Mouse (Mus musculus) forebrain, embryonic 11.5 days (tissue): Measurements from ENCODE around the gene Abhd12. TPM values are rescaled to one million over a fixed set of nuclear protein-coding genes. Genes with fewer than 3 reads are reported as not detected.

Source experiments
- ATAC-seq: fragments of 200-750 bp; cut with Nextera tagmentation; replicated peaks from 2 replicates; pipeline ENCODE4 v1.8.0; 2017; ENCODE audit warnings: moderate TSS enrichment; ENCODE audit not compliant: low FRiP score
- DNase-seq: peaks from one replicate; pipeline ENCODE4 v3.0.0-alpha.2; 2017; ENCODE audit warnings: low spot score
- H3K27ac ChIP-seq: fragments of 300-500 bp; sonication (generic); 2 replicates; pipeline ENCODE4 v1.5.1; 2014; ENCODE audit warnings: low read depth, low read length
- H3K27me3 ChIP-seq: fragments of 300-500 bp; sonication (generic); 2 replicates; pipeline ENCODE4 v1.6.1; 2014; ENCODE audit warnings: mild to moderate bottlenecking, low read length, mixed read lengths; ENCODE audit not compliant: control insufficient read depth, insufficient read depth
- H3K36me3 ChIP-seq: fragments of 300-500 bp; sonication (generic); 2 replicates; pipeline ENCODE4 v1.6.1; 2014; ENCODE audit warnings: mild to moderate bottlenecking, low read length, moderate library complexity, mixed read lengths; ENCODE audit not compliant: control insufficient read depth, insufficient read depth
- H3K4me1 ChIP-seq: fragments of 300-500 bp; sonication (generic); replicated peaks from 2 replicates; pipeline ENCODE4 v1.6.1; 2014; ENCODE audit warnings: low read length, mixed read lengths; ENCODE audit not compliant: control insufficient read depth, insufficient read depth
- H3K4me2 ChIP-seq: fragments of 300-500 bp; sonication (generic); 2 replicates; pipeline ENCODE4 v1.6.1; 2014; ENCODE audit warnings: low read depth, mild to moderate bottlenecking, low read length, moderate library complexity, mixed read lengths; ENCODE audit not compliant: severe bottlenecking
- H3K4me3 ChIP-seq: fragments of 300-500 bp; sonication (generic); 2 replicates; pipeline ENCODE4 v1.5.1; 2014; ENCODE audit warnings: low read depth, low read length
- H3K9ac ChIP-seq: fragments of 300-500 bp; sonication (generic); 2 replicates; pipeline ENCODE4 v1.6.1; 2014; ENCODE audit warnings: low read length
- H3K9me3 ChIP-seq: fragments of 300-500 bp; sonication (generic); 2 replicates; pipeline ENCODE4 v1.6.1; 2016; ENCODE audit warnings: low read length, mixed read lengths; ENCODE audit not compliant: control insufficient read depth
- WGBS: fragments of 180-500 bp; shearing (Covaris S2); extraction: QIAGEN DNeasy Blood & Tissue Kit; methylation state at CpG from one replicate; pipeline ENCODE4 v1.1.7; 2014; 5-methylcytosine and 5-hydroxymethylcytosine counted together
- polyA plus RNA-seq: library from polyadenylated mRNA; unstranded; fragments of >200 nt; fragmentation: Nextera tagmentation; extraction: Ambion mirVana; gene quantifications from 2 replicates; pipeline ENCODE4 v1.2.1, GENCODE M21; 2014

Abhd12 gene
- polyA plus RNA-seq, 1 experiment from 2014 or later: 54.2 TPM

- Histone ChIP-seq H3K36me3 (peaks cover 2% of the 10 kb centered on the region; the same call in 1 of the 2 replicates), H3K9me3 (no peaks in the 10 kb centered on the region), H3K27me3 (no peaks in the 10 kb centered on the region), H3K9ac (no peak overlapping the region), H3K4me3 (no peak overlapping the region), H3K4me2 (no peak overlapping the region), H3K4me1 (no peaks in the 10 kb centered on the region), H3K27ac (no peak overlapping the region)
- no peak for ATAC-seq
- 90% methylated on average over 4 of the region's 4 CpGs for WGBS
- DNase-seq: no peak
Measured at GRCm38 (mm10) chr2:150934659-150935058, 30.1 kb upstream of the Abhd12 start.

GRCm38 (mm10) chr2:150933482-150933881 is 28.9 kb upstream of the Abhd12 start:
- Histone ChIP-seq H3K9me3 (no peaks in the 10 kb centered on the region), H3K27ac (no peak overlapping the region), H3K9ac (no peak overlapping the region), H3K4me1 (no peaks in the 10 kb centered on the region), H3K4me2 (no peak overlapping the region), H3K36me3 (peaks cover 2% of the 10 kb centered on the region; the same call in 1 of the 2 replicates), H3K27me3 (no peaks in the 10 kb centered on the region), H3K4me3 (no peak overlapping the region)
- DNase-seq: no peak
- peak; percentile 22; the same call in 1 of the 2 replicates for ATAC-seq
- 84% methylated on average over 19 of the region's 19 CpGs for WGBS

GRCm38 (mm10) chr2:150930806-150931205 is 26.3 kb upstream of the Abhd12 start:
- 70% methylated on average over 3 of the region's 3 CpGs for WGBS
- no peak overlapping the region for H3K27ac ChIP-seq
- no peaks in the 10 kb centered on the region; the same call in 1 of the 2 replicates for H3K36me3 ChIP-seq

GRCm38 (mm10) chr2:150929156-150929555 is 24.6 kb upstream of the Abhd12 start:
- DNase-seq (no peak), ATAC-seq (no peak)
- Histone ChIP-seq H3K9ac (no peak overlapping the region), H3K4me2 (no peak overlapping the region), H3K27ac (no peak overlapping the region), H3K9me3 (no peaks in the 10 kb centered on the region), H3K27me3 (no peaks in the 10 kb centered on the region), H3K36me3 (no peaks in the 10 kb centered on the region; the same call in 1 of the 2 replicates), H3K4me3 (no peak overlapping the region), H3K4me1 (no peaks in the 10 kb centered on the region)
- 90% methylated on average over 6 of the region's 6 CpGs for WGBS

More at GRCm38 (mm10) chr2:150930806-150931205, 26.3 kb upstream of the Abhd12 start:
- ATAC-seq: no peak
- no peaks in the 10 kb centered on the region for H3K27me3 ChIP-seq
- H3K9me3 ChIP-seq: no peaks in the 10 kb centered on the region
- DNase-seq: no peak
- H3K9ac ChIP-seq: no peak overlapping the region
- H3K4me3 ChIP-seq: no peak overlapping the region
- H3K4me2 ChIP-seq: no peak overlapping the region
- H3K4me1 ChIP-seq: no peaks in the 10 kb centered on the region

- Histone ChIP-seq H3K4me3 (no peak overlapping the region), H3K9me3 (no peaks in the 10 kb centered on the region), H3K27me3 (no peaks in the 10 kb centered on the region), H3K4me2 (no peak overlapping the region), H3K36me3 (no peaks in the 10 kb centered on the region; the same call in 1 of the 2 replicates), H3K27ac (no peak overlapping the region), H3K9ac (no peak overlapping the region), H3K4me1 (no peaks in the 10 kb centered on the region)
- DNase-seq (no peak), ATAC-seq (no peak)
- 91% methylated on average over 11 of the region's 11 CpGs for WGBS
Measured at GRCm38 (mm10) chr2:150927038-150927720, 22.6 kb upstream of the Abhd12 start.

- DNase-seq (no peak), ATAC-seq (no peak)
- no peaks in the 10 kb centered on the region; the same call in 1 of the 2 replicates for H3K36me3 ChIP-seq
- H3K4me3 ChIP-seq: no peak overlapping the region
- H3K4me1 ChIP-seq: no peaks in the 10 kb centered on the region
- no peak overlapping the region for H3K9ac ChIP-seq
- no peaks in the 10 kb centered on the region for H3K27me3 ChIP-seq
- H3K4me2 ChIP-seq: no peak overlapping the region
- no peaks in the 10 kb centered on the region for H3K9me3 ChIP-seq
- WGBS: 89% methylated on average over 7 of the region's 7 CpGs
- no peak overlapping the region for H3K27ac ChIP-seq
Measured at GRCm38 (mm10) chr2:150923505-150923904, 19.0 kb upstream of the Abhd12 start.

GRCm38 (mm10) chr2:150923026-150923425 is 18.5 kb upstream of the Abhd12 start:
- no peak for DNase-seq
- no peak for ATAC-seq
- no peaks in the 10 kb centered on the region; the same call in 1 of the 2 replicates for H3K36me3 ChIP-seq

GRCm38 (mm10) chr2:150922165-150922564 is 17.6 kb upstream of the Abhd12 start:
- H3K27ac ChIP-seq: no peak overlapping the region
- no peak overlapping the region for H3K4me2 ChIP-seq
- no peak overlapping the region for H3K4me3 ChIP-seq
- no peaks in the 10 kb centered on the region; the same call in 1 of the 2 replicates for H3K36me3 ChIP-seq
- H3K9ac ChIP-seq: no peak overlapping the region
- 94% methylated on average over 4 of the region's 4 CpGs for WGBS
- no peaks in the 10 kb centered on the region for H3K27me3 ChIP-seq
- no peak for DNase-seq
- H3K9me3 ChIP-seq: no peaks in the 10 kb centered on the region
- H3K4me1 ChIP-seq: no peaks in the 10 kb centered on the region
- no peak for ATAC-seq

More at GRCm38 (mm10) chr2:150923026-150923425, 18.5 kb upstream of the Abhd12 start:
- no peak overlapping the region for H3K9ac ChIP-seq
- H3K4me3 ChIP-seq: no peak overlapping the region
- H3K4me1 ChIP-seq: no peaks in the 10 kb centered on the region
- H3K9me3 ChIP-seq: no peaks in the 10 kb centered on the region
- H3K27ac ChIP-seq: no peak overlapping the region
- H3K27me3 ChIP-seq: no peaks in the 10 kb centered on the region
- no peak overlapping the region for H3K4me2 ChIP-seq
- 89% methylated on average over 3 of the region's 3 CpGs for WGBS

- no peak overlapping the region for H3K4me2 ChIP-seq
- WGBS: 95% methylated on average over 6 of the region's 6 CpGs
- H3K9me3 ChIP-seq: no peaks in the 10 kb centered on the region
- H3K27me3 ChIP-seq: no peaks in the 10 kb centered on the region
- no peak for DNase-seq
- ATAC-seq: no peak
- no peak overlapping the region for H3K9ac ChIP-seq
- H3K36me3 ChIP-seq: no peaks in the 10 kb centered on the region; the same call in 1 of the 2 replicates
- H3K4me3 ChIP-seq: no peak overlapping the region
- no peaks in the 10 kb centered on the region for H3K4me1 ChIP-seq
- H3K27ac ChIP-seq: no peak overlapping the region
Measured at GRCm38 (mm10) chr2:150921697-150922096, 17.2 kb upstream of the Abhd12 start.
